Mouse (Mus musculus) mouse trophoblast stem cell (cell line): ENCODE data around the gene Cdk14.

Source experiments
- in situ Hi-C, 2 experiments: fragments of 300-500 bp; cut with MseI, MboI; formaldehyde crosslinking; loops; 2 replicates in 1 of 2; 3 replicates in 1 of 2; pipeline ENCODE4 v1.15.1; 2025

Cdk14 gene

DNA sequence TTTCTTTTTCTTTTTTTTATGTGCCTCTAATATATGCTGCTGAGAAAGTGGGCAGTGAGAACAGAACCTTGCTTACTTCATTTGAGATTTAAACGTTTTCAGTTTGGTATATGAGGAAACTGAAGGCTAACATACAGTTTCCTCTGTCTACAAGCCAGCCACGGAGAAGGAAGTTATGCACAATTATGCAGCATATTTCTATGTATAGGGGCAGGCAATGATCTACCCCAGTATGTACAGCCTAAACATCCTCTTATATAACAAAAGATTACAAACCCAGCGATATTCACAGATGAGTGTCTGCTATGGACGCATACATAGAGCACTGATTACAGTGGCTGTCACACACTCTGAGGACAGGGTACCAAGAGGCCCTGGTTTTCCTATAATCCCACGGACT, 616.4 kb downstream of the Cdk14 start:
- in situ Hi-C loops = no loop called here

DNA sequence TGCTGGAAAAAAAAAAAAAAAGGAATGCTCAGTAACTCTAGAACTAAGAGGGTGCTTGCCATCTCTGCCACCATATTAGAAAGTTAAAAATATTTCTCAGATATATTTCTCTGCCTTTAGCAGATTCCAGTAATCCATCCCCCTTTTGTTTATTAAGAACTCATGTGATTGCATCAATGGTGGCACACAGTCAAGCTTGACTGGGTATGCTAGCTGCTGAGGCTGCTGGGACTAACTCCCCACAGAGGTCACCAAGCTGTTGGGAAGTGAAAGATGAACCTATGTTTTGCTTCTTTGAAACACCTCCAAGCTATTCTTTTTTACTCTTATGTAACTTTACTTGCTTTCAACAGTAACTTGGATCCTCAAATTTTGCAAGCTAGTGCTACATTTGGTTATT, 618.1 kb downstream of the Cdk14 start:
- in situ Hi-C loops = no loop called here

DNA sequence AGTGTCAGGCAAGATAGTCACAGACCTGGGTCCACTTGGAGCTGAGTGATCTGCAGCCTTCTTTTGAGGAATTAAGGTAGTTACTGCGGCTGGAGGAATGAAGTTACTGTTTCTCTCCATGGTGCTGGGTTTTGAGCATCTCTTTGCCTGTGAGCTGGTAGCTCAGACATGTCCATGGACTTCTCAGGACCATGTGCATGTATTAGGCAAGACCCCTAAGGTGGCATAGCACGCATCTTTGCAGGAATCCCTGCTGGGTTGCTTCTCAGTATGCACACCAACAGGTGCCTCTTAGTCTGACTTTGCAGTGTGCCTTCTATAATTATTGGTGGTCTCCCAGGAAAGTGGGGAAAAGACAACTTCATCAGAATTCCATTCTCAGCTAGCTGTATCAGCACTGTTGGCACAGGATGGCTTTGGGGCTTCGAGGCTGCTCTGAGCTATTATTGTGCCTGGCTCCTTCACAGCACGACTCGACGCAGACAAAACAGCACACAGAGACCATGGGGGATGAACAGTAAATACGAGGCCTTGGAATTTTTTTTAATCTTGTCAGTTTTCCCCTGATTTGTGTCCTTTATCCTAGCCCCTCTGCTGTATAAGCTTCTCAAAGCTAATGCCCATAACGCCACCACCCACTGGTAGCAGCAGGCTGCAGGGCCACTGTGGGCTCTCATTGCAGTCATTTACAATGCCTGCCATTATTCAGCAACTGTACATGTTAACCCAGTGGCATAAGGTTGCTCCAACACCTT, 618.8 kb downstream of the Cdk14 start:
- in situ Hi-C loops = no loop called here

DNA sequence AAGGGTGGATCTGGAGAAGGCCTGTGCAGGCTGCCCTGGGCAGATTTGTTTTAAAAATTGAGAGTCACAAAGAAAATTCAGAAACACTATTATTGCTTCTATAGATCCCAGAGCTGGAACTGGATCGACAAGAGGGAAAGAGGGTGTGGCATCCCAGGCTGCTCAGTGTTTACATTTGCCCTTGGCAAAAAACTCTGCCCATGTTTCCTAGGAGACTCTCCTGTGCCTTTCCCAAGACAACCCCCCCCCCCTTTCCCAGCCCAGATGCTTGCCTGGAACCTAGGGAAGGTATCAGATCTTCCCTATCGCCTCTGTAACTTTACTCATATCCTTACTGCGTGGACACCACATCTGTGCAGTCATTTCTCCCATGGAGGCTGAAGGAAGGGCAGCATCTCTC, 628.9 kb downstream of the Cdk14 start:
- in situ Hi-C loops = no loop called here

DNA sequence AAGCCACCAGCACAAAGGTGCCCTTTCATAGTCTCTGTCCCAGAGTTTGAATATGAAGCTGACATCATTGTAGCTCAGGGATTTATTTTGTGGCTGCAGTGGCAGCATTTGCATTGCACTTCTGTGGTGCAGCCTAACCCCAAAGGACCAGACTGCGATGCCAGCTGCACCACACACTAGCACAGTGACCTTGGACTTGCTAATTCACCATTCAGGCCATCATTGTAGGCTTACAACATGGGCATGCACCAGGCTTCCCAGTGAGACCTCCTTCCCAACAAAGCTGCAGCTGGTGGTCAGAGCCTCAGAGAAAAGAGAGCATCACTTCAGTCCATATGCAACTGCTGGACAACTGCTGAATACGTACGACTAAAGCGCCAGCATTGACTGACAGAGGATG, 629.8 kb downstream of the Cdk14 start:
- in situ Hi-C loops = no loop called here

DNA sequence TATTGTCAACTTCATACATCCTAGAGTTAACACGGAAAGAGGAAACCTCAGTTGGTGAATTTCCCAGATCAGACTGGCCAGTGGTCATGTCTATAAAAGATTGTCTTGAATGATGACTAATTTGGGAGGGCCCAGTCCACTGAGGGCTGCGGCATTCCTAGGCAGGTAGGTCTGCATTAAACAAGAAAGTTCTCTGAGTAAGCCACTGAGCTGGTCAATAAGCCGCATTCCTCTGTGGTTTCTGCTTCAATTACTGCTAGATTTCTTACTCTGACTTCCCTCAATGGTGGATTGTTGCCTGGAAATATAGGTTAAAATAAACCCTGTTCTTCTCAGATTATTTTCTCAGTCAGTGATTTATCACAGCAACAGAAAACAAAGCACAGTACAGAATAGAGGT, 631.6 kb downstream of the Cdk14 start:
- in situ Hi-C loops = no loop called here

DNA sequence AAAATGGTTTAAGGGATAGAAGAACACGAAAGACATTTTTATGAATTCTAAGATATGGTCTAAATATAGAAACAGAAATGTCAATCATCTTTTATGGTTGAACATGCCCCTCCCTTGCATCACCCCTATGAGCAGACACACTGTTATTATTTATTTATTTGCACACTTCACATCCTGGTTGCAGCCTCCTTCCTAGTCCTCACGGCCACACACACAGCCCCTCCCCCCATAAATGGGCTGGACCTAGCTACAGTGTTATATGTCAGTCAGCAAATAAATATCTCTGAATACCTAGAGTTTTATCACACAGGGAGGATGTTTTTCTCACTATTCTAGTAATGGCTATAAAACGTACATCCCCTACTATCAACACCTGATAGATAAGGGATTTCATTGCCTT, 633.3 kb downstream of the Cdk14 start:
- in situ Hi-C loops = no loop called here

DNA sequence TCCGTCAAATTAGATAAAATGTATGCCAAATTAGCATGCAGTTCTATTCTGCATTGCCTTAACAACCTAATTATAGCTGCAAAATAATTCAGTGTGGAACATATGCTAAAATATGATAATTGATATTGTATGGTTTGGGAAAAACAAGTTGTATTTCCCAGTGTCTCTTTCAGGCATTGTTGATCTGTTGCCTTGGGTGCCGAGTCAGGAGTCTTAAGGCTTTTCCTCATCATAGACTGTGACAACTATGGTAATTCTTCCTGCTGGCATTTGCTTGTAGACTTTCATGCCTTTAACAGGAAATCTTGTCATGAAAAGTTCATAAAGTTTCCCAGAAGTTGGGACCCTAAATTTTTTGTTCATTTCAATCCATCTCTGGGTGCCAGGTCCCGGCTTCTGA, 641.8 kb downstream of the Cdk14 start:
- in situ Hi-C loops = no loop called here

DNA sequence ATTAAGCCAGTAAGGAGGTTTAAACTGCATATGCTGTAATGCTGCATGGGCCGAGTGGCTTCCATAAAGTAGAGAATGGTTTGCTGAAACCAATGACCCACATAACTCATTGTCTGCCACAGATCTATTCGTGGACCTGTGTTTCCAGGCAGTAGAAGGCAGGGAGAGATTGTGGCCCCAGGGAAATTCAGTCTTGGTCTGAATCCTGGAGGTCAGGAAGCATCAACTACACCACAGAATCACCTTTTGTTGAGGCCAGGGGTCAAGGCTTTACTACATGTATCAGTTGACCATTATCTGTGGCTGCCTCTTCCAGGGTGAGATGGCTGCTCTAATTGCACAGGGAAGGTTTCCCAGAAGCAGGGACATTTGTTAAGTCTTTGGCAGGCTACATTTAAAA, 643.6 kb downstream of the Cdk14 start:
- in situ Hi-C loops = no loop called here

DNA sequence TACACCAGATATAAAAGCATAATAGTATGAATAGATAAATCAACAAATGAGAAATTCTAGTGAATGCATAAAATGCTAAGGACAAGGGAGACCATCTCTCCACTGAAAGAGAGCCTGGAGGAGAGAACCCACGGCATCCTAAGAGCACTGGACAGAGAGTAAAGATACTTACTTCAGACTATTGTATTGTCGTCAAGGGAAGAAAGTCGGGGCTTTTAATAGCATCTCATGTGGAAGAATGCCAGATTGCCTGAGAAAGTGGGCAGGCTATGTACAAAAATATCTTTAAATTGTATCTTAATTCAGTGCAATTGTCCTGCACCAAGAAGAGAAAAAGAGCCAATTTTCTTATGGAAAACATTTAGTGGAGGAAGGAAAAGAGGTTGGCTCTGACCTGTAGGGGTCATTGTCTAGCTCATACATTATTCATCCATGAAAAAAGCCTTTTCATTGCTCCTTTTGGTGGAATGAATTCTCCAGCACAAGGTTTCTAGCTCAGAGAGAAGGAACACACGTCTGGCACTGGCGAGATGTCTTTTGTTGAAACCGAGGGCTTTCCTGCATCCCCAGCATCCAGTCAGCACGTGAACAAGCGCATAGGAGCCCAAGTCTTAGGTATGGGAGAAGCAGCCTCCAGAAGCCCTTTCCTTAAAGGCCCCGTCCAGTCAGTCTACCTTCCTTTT, 646.9 kb downstream of the Cdk14 start:
- in situ Hi-C loops = no loop called here

DNA sequence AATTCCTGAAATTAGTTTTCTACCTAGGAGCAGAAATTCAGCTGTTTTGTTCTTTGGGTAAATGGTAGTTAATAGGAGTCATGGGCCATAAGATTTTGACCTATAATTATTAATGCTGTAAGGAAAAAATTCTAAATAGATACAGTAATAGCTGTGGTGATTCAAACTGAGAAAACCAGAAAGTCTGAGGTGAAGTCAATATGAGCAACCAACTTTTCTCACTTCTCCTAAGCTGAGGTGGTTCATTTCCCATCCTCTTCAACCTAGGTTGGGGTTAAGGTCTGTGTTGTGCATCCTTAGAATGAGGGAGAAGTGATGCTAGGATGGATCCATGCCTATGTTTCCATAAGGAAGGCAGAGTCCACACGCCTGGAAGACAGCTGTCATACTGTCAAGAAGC, 649.5 kb downstream of the Cdk14 start:
- in situ Hi-C loops = no loop called here

DNA sequence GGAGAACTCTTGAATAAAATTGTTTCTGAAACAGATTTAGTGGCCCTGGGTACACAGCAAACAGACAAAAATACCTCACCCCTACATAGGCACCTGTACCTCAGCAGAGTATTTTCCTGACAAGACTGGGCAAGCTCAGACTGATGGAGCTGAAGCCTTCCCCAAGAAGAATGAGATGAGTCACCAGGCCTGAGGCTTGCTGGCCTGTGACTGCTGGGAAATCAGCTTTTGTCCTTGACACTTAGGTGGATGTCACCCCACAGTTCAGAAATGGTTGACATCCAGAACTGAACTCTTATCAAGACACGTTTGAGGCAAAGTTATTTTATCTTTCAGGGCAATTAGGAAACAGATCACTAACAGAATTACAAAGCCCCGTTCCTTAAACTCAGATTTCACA, 652.2 kb downstream of the Cdk14 start:
- in situ Hi-C loops = no loop called here

DNA sequence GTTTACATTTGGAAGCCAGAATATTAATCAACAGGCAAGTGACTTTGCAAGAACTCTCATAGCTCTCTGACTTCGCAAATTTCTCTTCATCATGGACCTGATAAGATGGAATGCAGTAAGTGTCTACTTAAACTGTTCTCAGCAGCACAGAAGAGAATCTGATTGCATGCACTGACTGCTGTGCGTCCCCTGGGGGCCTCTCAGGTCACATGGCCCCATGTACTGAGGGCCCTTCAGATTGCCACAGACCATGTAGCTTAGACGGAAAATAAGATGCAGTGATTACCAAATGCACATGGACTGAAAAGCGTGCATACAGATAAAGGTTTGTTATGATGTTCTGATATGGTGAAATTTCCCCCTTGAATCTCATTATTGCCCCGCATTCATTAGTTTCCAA, 653.4 kb downstream of the Cdk14 start:
- in situ Hi-C loops = no loop called here

DNA sequence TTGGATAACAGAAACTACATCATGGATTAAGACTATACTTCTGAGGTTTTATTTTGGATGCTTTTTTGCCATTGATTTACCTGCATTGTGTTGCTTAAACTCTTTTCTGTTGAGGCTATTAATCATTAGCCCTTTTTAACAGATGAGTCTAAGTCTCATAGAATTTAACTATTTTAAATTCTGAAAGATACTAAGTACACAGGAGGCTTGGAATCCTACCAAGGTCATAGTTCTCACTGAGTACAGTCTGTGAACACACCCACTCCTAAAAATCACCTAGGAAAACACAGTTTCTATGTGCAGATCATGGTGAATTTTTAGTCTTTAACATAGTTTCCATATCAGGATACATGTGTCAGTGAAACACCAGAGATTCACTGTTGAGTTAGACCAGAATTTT, 658.2 kb downstream of the Cdk14 start:
- in situ Hi-C loops = no loop called here

DNA sequence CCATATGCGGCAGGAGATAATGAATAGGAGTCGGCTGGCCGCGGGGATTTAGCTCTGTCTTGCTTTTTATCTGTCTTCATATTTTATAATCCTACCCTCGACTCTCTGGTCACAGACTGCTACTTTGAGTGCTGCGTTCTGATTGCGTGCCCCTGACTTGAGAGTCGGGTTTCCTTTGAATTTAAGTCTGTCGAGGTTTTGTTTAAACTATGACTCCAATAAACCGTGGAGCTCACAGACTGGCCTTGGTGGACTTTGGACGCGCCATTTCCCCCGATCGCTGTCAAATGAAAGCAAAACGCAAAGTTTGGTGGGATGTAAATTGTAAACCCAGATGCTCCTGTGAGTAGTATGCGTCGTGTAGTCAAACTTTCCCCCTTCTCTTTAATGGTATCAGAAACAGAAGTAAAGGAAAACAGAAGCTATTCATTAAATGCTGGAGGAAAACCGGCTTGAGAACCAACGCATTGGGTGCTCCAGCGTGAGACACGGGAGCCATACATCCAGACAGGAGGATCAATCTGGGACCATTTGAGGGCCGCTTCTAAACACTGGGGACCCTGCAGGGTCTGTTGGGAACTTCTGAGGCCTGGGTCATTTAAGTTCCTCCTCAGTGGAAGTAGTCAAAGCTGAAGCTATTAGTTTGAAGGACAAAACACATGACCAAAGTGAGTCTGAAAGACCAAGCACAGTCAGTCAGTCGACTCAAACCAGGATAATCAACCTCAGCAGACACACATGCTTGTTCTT, 661.6 kb downstream of the Cdk14 start:
- in situ Hi-C loops = no loop called here

DNA sequence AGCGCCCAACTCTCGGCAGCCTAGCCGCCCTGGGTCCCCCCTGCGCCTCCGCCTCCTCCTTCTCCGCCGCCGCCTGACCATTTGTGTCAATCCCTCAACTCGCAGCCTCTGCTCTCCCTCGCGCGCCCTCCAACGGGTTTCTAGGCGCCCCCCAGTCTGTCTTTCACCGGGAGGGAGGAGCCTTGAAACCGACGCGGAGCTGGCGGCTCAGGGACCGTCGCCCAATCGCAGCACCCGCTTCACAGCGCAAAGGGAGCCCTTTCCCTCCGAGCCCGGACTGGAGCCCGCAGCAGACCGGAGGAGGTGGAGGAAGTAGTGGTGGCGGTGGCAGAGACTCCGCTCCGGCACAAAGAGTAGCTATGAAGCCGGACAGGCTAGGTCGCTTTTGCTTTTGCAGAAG, 662.2 kb downstream of the Cdk14 start, which contains the start of gene Fzd1:
Gene Fzd1, minus strand, starts transcription at position 134 of the 400 bp plus-strand sequence.
- in situ Hi-C loops = no loop called here

DNA sequence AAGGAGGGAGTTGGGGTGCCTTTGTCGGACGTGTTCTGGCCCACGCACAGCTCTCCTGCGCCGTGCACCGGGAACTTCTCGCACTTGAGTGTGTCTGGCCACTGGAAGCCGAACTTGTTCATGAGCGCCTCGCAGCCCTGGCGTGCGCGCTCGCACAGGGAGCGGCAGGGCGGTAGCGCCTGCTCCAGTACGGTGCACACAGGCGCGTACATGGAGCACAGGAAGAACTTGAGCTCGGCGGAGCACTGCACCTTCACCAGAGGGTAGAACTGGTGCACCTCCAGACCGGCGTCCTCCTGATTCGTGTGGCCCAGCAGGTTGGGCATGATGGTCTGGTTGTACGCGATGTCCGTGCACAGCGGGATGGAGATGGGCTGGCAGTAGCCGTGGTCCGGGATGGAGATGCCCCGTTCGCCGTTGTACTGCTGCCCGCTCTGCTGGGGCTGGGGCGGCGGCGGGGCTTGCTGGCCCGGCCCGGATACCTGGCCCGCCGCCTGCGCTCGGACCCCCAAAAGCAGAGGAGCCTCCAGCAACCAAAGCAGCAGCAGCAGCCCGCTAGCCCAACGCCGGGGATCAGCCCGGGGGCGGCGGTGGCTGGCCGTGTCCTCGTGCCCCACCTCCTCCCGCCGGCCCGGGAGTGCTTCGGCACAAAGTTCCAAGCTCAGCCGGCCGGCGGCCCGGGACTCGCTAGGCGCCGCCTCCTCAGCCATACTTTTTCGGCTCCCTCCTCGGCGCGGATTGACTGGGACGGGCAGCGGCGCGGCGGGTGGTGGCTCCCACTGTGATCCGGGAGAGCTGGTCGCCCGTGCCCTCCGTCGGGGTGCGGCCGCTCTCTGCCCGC, 663.0 kb downstream of the Cdk14 start:
- in situ Hi-C loops = no loop called here

DNA sequence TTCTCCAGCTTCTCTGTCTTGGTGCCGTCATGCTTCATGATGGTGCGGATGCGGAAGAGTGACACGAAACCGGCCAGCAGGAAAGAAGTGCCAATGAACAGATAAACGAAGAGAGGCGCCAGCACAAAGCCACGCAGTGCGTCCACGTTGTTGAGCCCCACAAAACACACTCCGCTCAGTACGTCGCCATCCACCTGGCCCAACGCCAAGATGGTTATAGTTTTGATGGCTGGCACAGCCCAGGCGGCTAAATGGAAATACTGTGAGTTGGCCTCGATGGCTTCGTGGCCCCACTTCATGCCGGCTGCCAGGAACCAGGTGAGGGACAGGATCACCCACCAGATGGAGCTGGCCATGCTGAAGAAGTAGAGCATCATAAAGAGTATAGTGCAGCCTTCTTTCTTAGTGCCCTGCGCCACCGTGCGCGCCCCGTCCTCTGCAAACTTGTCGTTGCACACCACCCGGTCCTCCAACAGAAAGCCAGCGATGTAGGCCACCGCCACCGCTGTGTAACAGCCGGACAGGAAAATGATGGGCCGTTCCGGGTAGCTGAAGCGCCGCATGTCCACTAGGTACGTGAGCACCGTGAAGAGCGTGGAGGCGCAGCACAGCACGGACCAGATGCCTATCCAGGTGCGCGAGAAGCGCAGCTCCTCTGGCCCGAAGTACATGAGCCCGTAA, 664.0 kb downstream of the Cdk14 start:
- in situ Hi-C loops = no loop called here

DNA sequence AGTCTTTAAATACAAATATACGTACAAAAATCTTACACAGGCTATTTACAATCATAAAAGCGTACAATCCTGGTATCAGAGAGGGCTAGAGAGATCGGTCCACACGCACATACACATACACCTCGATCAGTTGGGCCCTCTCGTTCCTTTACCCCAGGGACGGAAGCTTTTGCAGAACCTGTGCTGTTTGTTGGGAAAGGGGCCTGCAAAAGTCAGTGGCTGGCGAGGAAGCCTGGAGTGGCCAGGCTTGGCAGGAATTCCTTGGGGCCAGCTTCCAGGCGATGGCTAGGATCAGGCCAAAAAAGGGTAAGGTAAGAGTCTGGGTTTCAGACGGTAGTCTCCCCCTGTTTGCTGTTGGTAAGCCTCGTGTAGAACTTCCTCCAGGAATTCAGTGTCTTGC, 664.8 kb downstream of the Cdk14 start:
- in situ Hi-C loops = no loop called here

DNA sequence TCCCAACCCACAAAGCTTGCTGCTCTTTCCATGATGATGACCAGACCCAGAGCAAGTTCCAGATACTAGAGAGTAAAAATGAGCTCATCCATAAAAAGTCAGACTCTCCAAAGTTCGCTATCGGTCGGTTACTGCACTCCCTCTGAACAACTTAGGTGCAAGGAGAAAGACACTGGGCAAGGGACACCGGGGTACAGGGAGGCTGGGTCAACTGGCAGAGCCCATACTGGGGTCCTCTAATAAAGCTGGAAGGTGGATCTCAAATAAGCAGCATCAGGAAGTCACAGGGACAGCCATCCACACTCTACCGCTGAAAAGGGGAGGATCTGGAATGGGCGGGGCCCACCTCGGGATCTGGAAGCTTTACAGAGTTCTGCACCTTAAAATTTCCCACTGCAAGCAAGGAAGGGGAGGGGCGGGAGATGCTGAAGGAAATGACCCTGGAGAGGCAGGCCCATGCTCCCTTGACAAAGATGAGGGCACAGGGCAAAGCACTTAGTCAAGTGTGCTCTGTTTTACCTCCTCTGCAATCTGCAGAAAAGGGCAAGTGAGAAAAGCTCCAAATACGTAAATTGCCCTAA, 665.3 kb downstream of the Cdk14 start:
- in situ Hi-C loops = no loop called here
